26 mouse cellular contexts compared by ENCODE assay signal in genomic region chr1:170182706-170183105, GRCm38 (mm10). TPM values are rescaled to one million over a fixed set of nuclear protein-coding genes. Genes with fewer than 3 reads are reported as not detected.
DNase-seq lines count a peak whose midpoint lies in the region; ATAC-seq lines count a peak whose summit lies in the region.
"Had no signal": no experiment of that assay in that cellular context is flagged by ENCODE, and none has a peak within 500 bp of the region (broad histone marks: within the 10 kb centered on the region; RNA-seq: fewer than 3 reads in every experiment).

No protein-coding gene starts in this region.

- no peak for ATAC-seq in heart, embryonic 12.5 days (ENCODE audit: insufficient number of reproducible peaks, low FRiP score)
- no peak for ATAC-seq in intestine, embryonic 15.5 days
- ATAC-seq in forebrain, embryonic 14.5 days = no peak
- ATAC-seq: hindbrain, postnatal 0 days; lung, postnatal 0 days had no signal

- H3K4me3 ChIP-seq in heart, embryonic 12.5 days = no peak overlapping the region
- H3K4me3 ChIP-seq in intestine, embryonic 15.5 days (replicated peaks) = no peak overlapping the region
- H3K4me3 ChIP-seq in forebrain, embryonic 14.5 days (ENCODE audit: low read depth, low read length) = no peak overlapping the region
- H3K4me3 ChIP-seq: forebrain, embryonic 12.5 days; hindbrain, embryonic 10.5 days; liver, embryonic 15.5 days had no signal

- no peaks in the 10 kb centered on the region for H3K36me3 ChIP-seq in heart, embryonic 12.5 days
- no peaks in the 10 kb centered on the region for H3K36me3 ChIP-seq in intestine, embryonic 15.5 days
- H3K36me3 ChIP-seq in forebrain, embryonic 14.5 days (ENCODE audit: control insufficient read depth, insufficient read depth, low read length) = no peaks in the 10 kb centered on the region
- H3K36me3 ChIP-seq: forebrain, embryonic 12.5 days; hindbrain, embryonic 10.5 days; liver, embryonic 15.5 days had no signal

- H3K4me1 ChIP-seq in heart, embryonic 12.5 days (replicated peaks) = no peaks in the 10 kb centered on the region; the same call in 1 of the 2 replicates
- H3K4me1 ChIP-seq in intestine, embryonic 15.5 days (replicated peaks) = no peaks in the 10 kb centered on the region
- no peaks in the 10 kb centered on the region for H3K4me1 ChIP-seq in forebrain, embryonic 14.5 days (ENCODE audit: control insufficient read depth, insufficient read depth, low read length)
- H3K4me1 ChIP-seq: forebrain, embryonic 12.5 days; hindbrain, embryonic 10.5 days had no signal

- DNase-seq in heart, adult 18-20 months = peak; percentile 76 to 81
- DNase-seq in urinary bladder, postnatal 36 days (ENCODE audit: low spot score in 2 of 2) = peak; percentile 12 to 49
- no peak for DNase-seq in urinary bladder, adult 2 months (ENCODE audit: low spot score)
- peak; percentile 60 for DNase-seq in heart, postnatal 25 days (ENCODE audit: low spot score)
- no peak for DNase-seq in forebrain, embryonic 14.5 days (ENCODE audit: low spot score)
- DNase-seq: B cell, adult 2 months; cerebellum, adult 2 months; kidney, adult 11 months; right cerebral cortex, postnatal 25 days had no signal

- H3K27ac ChIP-seq in heart, embryonic 12.5 days (ENCODE audit: poor library complexity, severe bottlenecking) = no peak overlapping the region
- no peak overlapping the region for H3K27ac ChIP-seq in intestine, embryonic 15.5 days
- H3K27ac ChIP-seq in forebrain, embryonic 14.5 days (ENCODE audit: low read depth, low read length) = no peak overlapping the region
- H3K27ac ChIP-seq: forebrain, embryonic 12.5 days; hindbrain, embryonic 10.5 days; hindbrain, postnatal 0 days; kidney, postnatal 0 days; liver, embryonic 15.5 days had no signal

- intact Hi-C loops in heart, postnatal 25 days (cut with DNase I) = no loop called here

- no peak overlapping the region for H3K9ac ChIP-seq in heart, embryonic 12.5 days
- H3K9ac ChIP-seq in intestine, embryonic 15.5 days = no peak overlapping the region
- H3K9ac ChIP-seq in forebrain, embryonic 14.5 days (ENCODE audit: low read length) = no peak overlapping the region
- H3K9ac ChIP-seq: forebrain, embryonic 12.5 days; liver, embryonic 15.5 days had no signal

- H3K27me3 ChIP-seq in heart, embryonic 12.5 days (replicated peaks) = no peaks in the 10 kb centered on the region
- H3K27me3 ChIP-seq in intestine, embryonic 15.5 days (replicated peaks) = no peaks in the 10 kb centered on the region
- no peaks in the 10 kb centered on the region for H3K27me3 ChIP-seq in forebrain, embryonic 14.5 days (replicated peaks; ENCODE audit: control insufficient read depth, insufficient read depth, low read length)
- H3K27me3 ChIP-seq: forebrain, embryonic 12.5 days; liver, embryonic 15.5 days had no signal

- no peaks in the 10 kb centered on the region for H3K9me3 ChIP-seq in heart, embryonic 12.5 days (replicated peaks)
- H3K9me3 ChIP-seq in intestine, embryonic 15.5 days = no peaks in the 10 kb centered on the region
- H3K9me3 ChIP-seq in forebrain, embryonic 14.5 days (replicated peaks; ENCODE audit: control insufficient read depth, low read length) = no peaks in the 10 kb centered on the region
- H3K9me3 ChIP-seq: forebrain, embryonic 12.5 days; hindbrain, embryonic 10.5 days; liver, embryonic 15.5 days had no signal

- no peak overlapping the region for H3K4me2 ChIP-seq in heart, embryonic 12.5 days
- no peak overlapping the region for H3K4me2 ChIP-seq in intestine, embryonic 15.5 days (replicated peaks)
- no peak overlapping the region for H3K4me2 ChIP-seq in forebrain, embryonic 14.5 days (ENCODE audit: low read length)
- H3K4me2 ChIP-seq: forebrain, embryonic 12.5 days; liver, embryonic 15.5 days had no signal

RNA-seq across cellular contexts. Expression of gene Uap1, which starts 7.9 kb away (rescaled TPM):
- 10 to 100 TPM; 45.5 to 50.7 TPM for total RNA-seq in heart, adult 18-20 months (2021)
- 61.6 and 66.1 TPM in 2 replicates for polyA plus RNA-seq in heart, embryonic 12.5 days (2016; fragmentation: Nextera tagmentation; extraction: Ambion mirVana)
- 36.2 and 41.3 TPM in 2 replicates for polyA plus RNA-seq in urinary bladder, adult 2 months (2012; rRNA removed)
- total RNA-seq in heart, postnatal 25 days (2021) = 10 to 100 TPM; 54.8 to 56.9 TPM
- polyA plus RNA-seq in intestine, embryonic 15.5 days (2015; fragmentation: Nextera tagmentation; extraction: Ambion mirVana) = 52.4 and 54.5 TPM in 2 replicates
- 57.9 and 63.6 TPM in 2 replicates for polyA plus RNA-seq in forebrain, embryonic 14.5 days (2014; fragmentation: Nextera tagmentation; extraction: Ambion mirVana)

RNA-seq across cellular contexts. Expression of gene Uhmk1, which starts 32.5 kb away (rescaled TPM):
- total RNA-seq in heart, adult 18-20 months (2021) = 10 to 100 TPM; 25.5 to 26.0 TPM
- polyA plus RNA-seq in heart, embryonic 12.5 days (2016; fragmentation: Nextera tagmentation; extraction: Ambion mirVana) = 13.8 and 14.6 TPM in 2 replicates
- polyA plus RNA-seq in urinary bladder, adult 2 months (2012; rRNA removed) = 22.2 and 23.2 TPM in 2 replicates
- 10 to 100 TPM; 19.7 to 21.1 TPM for total RNA-seq in heart, postnatal 25 days (2021)
- 7.9 TPM in 2 replicates for polyA plus RNA-seq in intestine, embryonic 15.5 days (2015; fragmentation: Nextera tagmentation; extraction: Ambion mirVana)
- 7.4 and 7.5 TPM in 2 replicates for polyA plus RNA-seq in forebrain, embryonic 14.5 days (2014; fragmentation: Nextera tagmentation; extraction: Ambion mirVana)

RNA-seq across cellular contexts. Expression of gene Sh2d1b2, which starts 49.8 kb away (rescaled TPM):
- not detected for total RNA-seq in heart, adult 18-20 months (2021)
- polyA plus RNA-seq in heart, embryonic 12.5 days (2016; fragmentation: Nextera tagmentation; extraction: Ambion mirVana) = not detected in 2 replicates
- polyA plus RNA-seq in urinary bladder, adult 2 months (2012; rRNA removed) = 0.03 TPM in 1 of 2 replicates, not detected in the other
- total RNA-seq in heart, postnatal 25 days (2021) = not detected
- not detected in 2 replicates for polyA plus RNA-seq in intestine, embryonic 15.5 days (2015; fragmentation: Nextera tagmentation; extraction: Ambion mirVana)
- polyA plus RNA-seq in forebrain, embryonic 14.5 days (2014; fragmentation: Nextera tagmentation; extraction: Ambion mirVana) = not detected in 2 replicates
- total RNA-seq: adrenal gland, adult 18-20 months; adrenal gland, postnatal 4 days; granulocyte monocyte progenitor cell, adult 5-6 weeks; hindbrain, postnatal 0 days; layer of hippocampus, postnatal 25 days; left cerebral cortex, postnatal 10 days; neutrophil, adult 5-6 weeks had no signal
- polyA plus RNA-seq: cerebellum, adult 2 months; forebrain, embryonic 12.5 days; hindbrain, embryonic 10.5 days; hindbrain, postnatal 0 days; kidney, postnatal 0 days; limb, embryonic 14.5 days; liver, embryonic 15.5 days; midbrain, postnatal 0 days; stomach, embryonic 16.5 days had no signal

Comparison
In these comparisons a context has a peak if more than half of its experiments do, and no peak if none do; other contexts are left out.
1. DNase-seq: peak in heart, adult 18-20 months (2 of 2), urinary bladder, postnatal 36 days (2 of 2) and heart, postnatal 25 days (single experiment); none in urinary bladder, adult 2 months (single experiment) and forebrain, embryonic 14.5 days (single experiment).